Mouse (Mus musculus): ENCODE measurements at regions not wholly inside any gene's neighbourhood (a gene's known extent, or its start where the extent isn't known, plus 50 kb on each side); places are given as distances from the start of the nearest gene placed in this dataset.
A peak's percentile ranks its signal among the peaks of the same experiment; 100 is the strongest.

GRCm38 (mm10) chr13:60000618-60001347, 176.4 kb downstream of the Gas1 start:
- Histone ChIP-seq H3K4me2 (no peak overlapping the region), H3K9ac (no peak overlapping the region), H3K27me3 (no peaks in the 10 kb centered on the region), H3K27ac (no peak overlapping the region), H3K4me3 (no peak overlapping the region), H3K9me3 (no peaks in the 10 kb centered on the region), H3K36me3 (no peaks in the 10 kb centered on the region), H3K4me1 (peaks cover 22% of the 10 kb centered on the region)
- WGBS: 33% methylated on average over 8 of the region's 8 CpGs
- no peak for ATAC-seq (ENCODE audit: insufficient number of reproducible peaks, insufficient read depth, low FRiP score, low TSS enrichment, low read depth)

DNA sequence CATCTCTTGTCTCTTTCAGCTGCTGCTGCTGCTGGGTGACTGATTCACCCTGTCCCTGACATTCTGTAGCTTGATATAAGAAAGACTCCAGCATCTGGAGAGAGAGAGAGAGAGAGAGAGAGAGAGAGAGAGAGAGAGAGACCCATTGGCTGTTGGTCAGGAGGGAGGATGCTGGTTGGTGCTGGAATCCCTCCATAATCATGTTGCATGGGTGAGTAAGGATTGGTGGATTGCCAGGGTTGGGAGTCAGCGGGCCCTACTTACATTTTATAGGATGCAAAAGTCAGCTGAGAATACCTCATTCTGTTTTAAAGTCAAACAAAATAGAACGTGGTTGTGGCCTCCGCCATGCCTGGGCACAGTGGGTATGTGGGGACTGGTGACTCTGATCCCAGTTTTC, 174.5 kb upstream of the Tut7 start:
- Histone ChIP-seq H3K4me1 (peaks cover 29% of the 10 kb centered on the region), H3K27ac (no peak overlapping the region)
- WGBS: 92% methylated on average over 3 of the region's 3 CpGs

GRCm38 (mm10) chr13:59996146-59996814, 173.3 kb upstream of the Tut7 start:
- Histone ChIP-seq H3K4me1 (peaks cover 31% of the 10 kb centered on the region), H3K27me3 (no peaks in the 10 kb centered on the region), H3K4me3 (no peak overlapping the region), H3K4me2 (no peak overlapping the region), H3K9me3 (no peaks in the 10 kb centered on the region), H3K9ac (no peak overlapping the region), H3K27ac (no peak overlapping the region), H3K36me3 (no peaks in the 10 kb centered on the region)
- no peak for ATAC-seq (ENCODE audit: insufficient number of reproducible peaks, insufficient read depth, low FRiP score, low TSS enrichment, low read depth)
- 57% methylated on average over 13 of the region's 13 CpGs for WGBS

More for the DNA sequence above, 174.5 kb upstream of the Tut7 start:
- ATAC-seq (ENCODE audit: insufficient number of reproducible peaks, insufficient read depth, low FRiP score, low TSS enrichment, low read depth): no peak
- H3K4me3 ChIP-seq: no peak overlapping the region
- H3K36me3 ChIP-seq: no peaks in the 10 kb centered on the region
- no peaks in the 10 kb centered on the region for H3K9me3 ChIP-seq
- H3K4me2 ChIP-seq: no peak overlapping the region
- H3K27me3 ChIP-seq: no peaks in the 10 kb centered on the region
- H3K9ac ChIP-seq: no peak overlapping the region

- no peak overlapping the region for H3K4me2 ChIP-seq
- H3K27me3 ChIP-seq: no peaks in the 10 kb centered on the region
- no peak for ATAC-seq (ENCODE audit: insufficient number of reproducible peaks, insufficient read depth, low FRiP score, low TSS enrichment, low read depth)
- H3K4me3 ChIP-seq: no peak overlapping the region
- no peaks in the 10 kb centered on the region for H3K36me3 ChIP-seq
- 32% methylated on average over 11 of the region's 11 CpGs for WGBS
- no peak overlapping the region for H3K27ac ChIP-seq
- peaks cover 29% of the 10 kb centered on the region for H3K4me1 ChIP-seq
- no peaks in the 10 kb centered on the region for H3K9me3 ChIP-seq
- no peak overlapping the region for H3K9ac ChIP-seq
These were observed 170.0 kb upstream of the Tut7 start for GRCm38 (mm10) chr13:59992780-59993501.

DNA sequence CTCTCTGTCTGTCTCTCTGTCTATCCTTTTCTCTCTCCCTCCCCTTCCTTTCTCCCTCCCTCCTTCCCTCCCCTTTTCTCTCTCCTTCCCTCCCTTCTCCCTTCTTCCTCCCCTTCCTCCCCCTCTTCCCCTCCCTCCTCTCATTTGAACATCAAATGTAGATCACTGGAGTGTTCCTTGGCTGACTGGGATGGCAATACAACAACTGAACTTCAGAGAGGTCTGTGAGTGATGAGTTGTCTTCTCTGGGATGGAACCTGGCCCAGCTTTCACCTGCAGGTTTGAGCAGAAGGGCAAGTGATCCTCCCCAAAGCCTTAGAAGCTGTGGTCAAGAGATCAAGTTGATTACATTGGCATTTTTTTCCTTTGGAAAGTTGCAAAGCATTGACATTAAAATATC, 169.4 kb upstream of the Tut7 start:
- ATAC-seq (ENCODE audit: insufficient number of reproducible peaks, insufficient read depth, low FRiP score, low TSS enrichment, low read depth): no peak
- H3K4me2 ChIP-seq: no peak overlapping the region
- H3K27ac ChIP-seq: no peak overlapping the region
- peaks cover 29% of the 10 kb centered on the region for H3K4me1 ChIP-seq
- no peak overlapping the region for H3K4me3 ChIP-seq
- no peaks in the 10 kb centered on the region for H3K36me3 ChIP-seq
- H3K27me3 ChIP-seq: no peaks in the 10 kb centered on the region
- H3K9me3 ChIP-seq: no peaks in the 10 kb centered on the region
- H3K9ac ChIP-seq: no peak overlapping the region

GRCm38 (mm10) chr13:59990402-59991280, 167.7 kb upstream of the Tut7 start:
- WGBS: 21% methylated on average over 10 of the region's 10 CpGs
- no peak for ATAC-seq (ENCODE audit: insufficient number of reproducible peaks, insufficient read depth, low FRiP score, low TSS enrichment, low read depth)
- peaks cover 23% of the 10 kb centered on the region for H3K4me1 ChIP-seq
- H3K27me3 ChIP-seq: no peaks in the 10 kb centered on the region
- no peak overlapping the region for H3K4me3 ChIP-seq
- H3K36me3 ChIP-seq: no peaks in the 10 kb centered on the region
- H3K27ac ChIP-seq: no peak overlapping the region
- H3K9me3 ChIP-seq: no peaks in the 10 kb centered on the region
- H3K9ac ChIP-seq: no peak overlapping the region
- H3K4me2 ChIP-seq: no peak overlapping the region

GRCm38 (mm10) chr13:59988393-59988965, 165.5 kb upstream of the Tut7 start:
- ATAC-seq (ENCODE audit: insufficient number of reproducible peaks, insufficient read depth, low FRiP score, low TSS enrichment, low read depth): no peak
- H3K27me3 ChIP-seq: no peaks in the 10 kb centered on the region

DNA sequence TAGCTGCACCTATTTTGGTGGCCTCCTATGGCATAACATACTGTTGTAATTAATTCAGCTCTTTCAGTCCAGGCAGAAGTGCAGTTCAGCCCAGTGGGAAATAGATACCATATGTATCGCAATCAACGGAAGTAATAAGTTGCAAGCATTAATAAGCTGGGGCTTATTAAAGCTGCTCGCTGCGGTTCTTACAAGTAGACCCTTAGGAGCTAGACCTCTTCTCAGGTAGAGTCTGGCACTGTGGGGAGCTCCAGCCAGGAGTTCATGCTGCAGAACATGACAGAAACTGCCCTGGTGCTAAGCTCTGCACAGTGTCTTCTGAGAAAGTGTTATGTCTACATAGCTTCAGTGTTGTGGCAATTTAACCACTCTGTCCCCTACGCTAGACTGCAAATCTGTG, 153.5 kb upstream of the Tut7 start:
- Histone ChIP-seq H3K4me1 (peaks cover 35% of the 10 kb centered on the region), H3K4me3 (no peak overlapping the region), H3K27ac (no peak overlapping the region), H3K36me3 (no peaks in the 10 kb centered on the region), H3K27me3 (no peaks in the 10 kb centered on the region), H3K9me3 (no peaks in the 10 kb centered on the region), H3K9ac (no peak overlapping the region), H3K4me2 (no peak overlapping the region)
- 45% methylated on average over 5 of the region's 5 CpGs for WGBS
- no peak for ATAC-seq (ENCODE audit: insufficient number of reproducible peaks, insufficient read depth, low FRiP score, low TSS enrichment, low read depth)

More at GRCm38 (mm10) chr13:59988393-59988965, 165.5 kb upstream of the Tut7 start:
- 66% methylated on average over 7 of the region's 7 CpGs for WGBS
- Histone ChIP-seq H3K4me3 (no peak overlapping the region), H3K9me3 (no peaks in the 10 kb centered on the region), H3K4me2 (no peak overlapping the region), H3K4me1 (peaks cover 23% of the 10 kb centered on the region), H3K9ac (no peak overlapping the region), H3K27ac (no peak overlapping the region), H3K36me3 (no peaks in the 10 kb centered on the region)

DNA sequence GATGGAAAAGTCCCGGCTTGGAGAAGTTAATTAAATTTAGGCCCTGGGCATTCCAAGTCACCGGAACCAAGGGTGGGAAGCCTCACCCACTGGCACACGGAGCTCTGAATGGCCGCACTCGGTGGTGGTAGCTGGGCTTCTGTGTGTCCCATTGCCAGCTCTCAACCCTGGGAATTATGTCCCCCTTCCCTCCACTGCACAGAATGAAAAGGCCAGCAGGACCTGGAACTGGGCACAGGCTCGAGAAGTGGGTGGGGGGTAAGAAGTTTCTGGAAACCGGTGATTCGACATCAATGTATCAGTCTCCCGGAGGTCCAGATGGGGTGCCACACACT, 149.1 kb upstream of the Tut7 start:
- 36% methylated on average over 9 of the region's 9 CpGs for WGBS
- H3K4me2 ChIP-seq: peak overlapping the region; percentile 59
- H3K36me3 ChIP-seq: no peaks in the 10 kb centered on the region
- H3K4me3 ChIP-seq: no peak overlapping the region
- no peaks in the 10 kb centered on the region for H3K27me3 ChIP-seq
- peak overlapping the region; percentile 77; the same call in 1 of the 2 replicates for H3K27ac ChIP-seq
- no peak for ATAC-seq (ENCODE audit: insufficient number of reproducible peaks, insufficient read depth, low FRiP score, low TSS enrichment, low read depth)
- no peak overlapping the region for H3K9ac ChIP-seq
- no peaks in the 10 kb centered on the region for H3K9me3 ChIP-seq
- H3K4me1 ChIP-seq: peaks cover 56% of the 10 kb centered on the region

- Histone ChIP-seq H3K4me3 (peak overlapping the region; percentile 26), H3K4me1 (peaks cover 52% of the 10 kb centered on the region), H3K9me3 (no peaks in the 10 kb centered on the region), H3K27me3 (no peaks in the 10 kb centered on the region), H3K9ac (peak overlapping the region; percentile 61), H3K36me3 (no peaks in the 10 kb centered on the region), H3K27ac (peak overlapping the region; percentile 77), H3K4me2 (peak overlapping the region; percentile 59)
- WGBS: 5% methylated on average over 25 of the region's 25 CpGs
- peak; percentile 76 for ATAC-seq (ENCODE audit: insufficient number of reproducible peaks, insufficient read depth, low FRiP score, low TSS enrichment, low read depth)
These were observed 148.5 kb upstream of the Tut7 start for GRCm38 (mm10) chr13:59971231-59972092.
